Mouse (Mus musculus): ENCODE measurements around the gene Zmiz1. TPM values are rescaled to one million over a fixed set of nuclear protein-coding genes. Genes with fewer than 3 reads are reported as not detected.

Zmiz1 gene
- total and polyA plus RNA-seq, 3 experiments: 3.7 to 45.8 (median 11.1) TPM

DNA sequence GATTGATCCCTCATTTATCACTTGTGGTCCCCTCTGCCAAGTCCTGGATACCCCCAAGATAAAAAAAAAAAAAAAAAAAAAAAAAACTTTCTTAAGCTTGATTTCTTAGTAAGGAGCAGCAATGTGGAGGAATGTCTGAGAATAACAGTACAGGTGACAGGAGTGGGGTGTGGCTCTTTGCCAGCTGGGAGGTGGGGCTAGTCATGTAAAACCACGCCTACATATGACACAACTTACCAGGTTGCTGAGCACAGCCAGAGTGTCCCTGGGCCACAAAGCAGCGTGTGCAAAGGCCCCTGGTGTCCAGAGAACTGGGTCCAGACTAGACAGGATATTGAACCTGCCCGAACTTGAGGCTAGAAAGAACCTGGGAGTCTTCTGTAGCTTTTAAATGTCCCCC lies 117.7 kb downstream of the Zmiz1 start:
- no peaks in the 10 kb centered on the region for H3K27me3 ChIP-seq (replicated peaks)
- no peak overlapping the region for H3K4me3 ChIP-seq (replicated peaks in 1 of 3; ENCODE audit: low read depth in 2 of 3, low read length in 2 of 3, poor library complexity in 1 of 3)
- no peak overlapping the region for H3K27ac ChIP-seq (ENCODE audit: insufficient read depth, low read depth)
- no peak for DNase-seq (ENCODE audit: extremely low read depth)
- dilution Hi-C loops (cut with MboI; ENCODE audit: extremely low pct_ligation_motif_present, extremely low pct_unique_long_range_greater_than_20kb, low sequenced_read_pairs): no loop called here
- no peak overlapping the region for H3K9ac ChIP-seq (ENCODE audit: insufficient read depth, low read depth)
- peaks cover 0 to 70% of the 10 kb centered on the region in 2 experiments; a peak in 2 of 4 replicates for H3K4me1 ChIP-seq (ENCODE audit: control insufficient read depth in 1 of 2, insufficient read depth in 2 of 2)
- no peak for TF ChIP-seq NELFE (IDR thresholded peaks at IDR 0.05; ENCODE audit: low read depth, low read length)
- TF ChIP-seq TCF12 (IDR thresholded peaks at IDR 0.05; ENCODE audit: low read depth, low read length): no peak
- TF ChIP-seq SIN3A (IDR thresholded peaks at IDR 0.05; ENCODE audit: low read length): no peak
- no peak for TF ChIP-seq GABPA (IDR thresholded peaks at IDR 0.05; ENCODE audit: insufficient replicate concordance, low read depth, low read length)
- no peak for TF ChIP-seq MAFK (IDR thresholded peaks at IDR 0.05; ENCODE audit: insufficient replicate concordance, low read length)
- TF ChIP-seq POLR2A (IDR thresholded peaks at IDR 0.05; ENCODE audit: low read depth, low read length): no peak
- no peak for TF ChIP-seq SMC3 (IDR thresholded peaks at IDR 0.05; ENCODE audit: low read depth, low read length)
- no peak for TF ChIP-seq ELF1 (IDR thresholded peaks at IDR 0.05; ENCODE audit: low read depth, low read length)
- no peak for TF ChIP-seq RCOR1 (conservative IDR thresholded peaks at IDR 0.05; ENCODE audit: low read depth, low read length)
- H3K9me3 ChIP-seq (replicated peaks; ENCODE audit: low read length): no peaks in the 10 kb centered on the region
- H3K36me3 ChIP-seq (replicated peaks in 1 of 2; ENCODE audit: control insufficient read depth in 1 of 2, insufficient read depth in 1 of 2, low read length in 1 of 2): peaks cover 59 to 97% of the 10 kb centered on the region in 2 experiments
- in situ Hi-C loops (cut with MboI; ENCODE audit: low pct_ligation_motif_present, low pct_unique_long_range_greater_than_20kb, low sequenced_read_pairs): no loop called here
- H3K79me2 ChIP-seq (replicated peaks; ENCODE audit: control insufficient read depth, extremely low read depth, insufficient read depth, poor library complexity, severe bottlenecking): no peaks in the 10 kb centered on the region
- H3K4me2 ChIP-seq (ENCODE audit: insufficient read depth, low read depth, poor library complexity, severe bottlenecking): no peak overlapping the region

DNA sequence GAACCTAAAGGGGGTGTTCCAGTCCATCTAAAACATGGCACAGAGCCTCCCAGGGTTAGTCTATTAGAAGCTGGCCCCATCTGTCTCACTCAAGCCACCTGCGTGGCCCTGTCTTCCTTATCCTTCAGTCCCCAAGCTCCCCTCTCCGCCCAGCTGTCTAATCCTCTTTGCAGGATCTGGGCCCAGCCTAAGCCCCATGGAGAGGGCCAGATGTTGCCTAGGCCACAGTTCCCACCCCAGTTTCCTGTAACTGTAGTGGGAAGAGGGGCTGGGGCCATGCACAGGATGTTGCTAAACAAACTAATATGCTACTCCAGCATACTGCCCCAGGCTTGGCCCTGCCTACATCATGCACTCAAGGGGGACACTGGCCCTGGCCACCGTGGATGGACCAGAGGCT lies 118.4 kb downstream of the Zmiz1 start:
- H3K27ac ChIP-seq (ENCODE audit: insufficient read depth, low read depth): no peak overlapping the region
- no peaks in the 10 kb centered on the region for H3K9me3 ChIP-seq (replicated peaks; ENCODE audit: low read length)
- H3K36me3 ChIP-seq (replicated peaks in 1 of 2; ENCODE audit: control insufficient read depth in 1 of 2, insufficient read depth in 1 of 2, low read length in 1 of 2): peaks cover 56 to 97% of the 10 kb centered on the region in 2 experiments
- H3K4me2 ChIP-seq (ENCODE audit: insufficient read depth, low read depth, poor library complexity, severe bottlenecking): no peak overlapping the region
- no peak overlapping the region for H3K9ac ChIP-seq (ENCODE audit: insufficient read depth, low read depth)
- no peak overlapping the region for H3K4me3 ChIP-seq (replicated peaks in 1 of 3; ENCODE audit: low read depth in 2 of 3, low read length in 2 of 3, poor library complexity in 1 of 3)
- in situ Hi-C loops (cut with MboI; ENCODE audit: low pct_ligation_motif_present, low pct_unique_long_range_greater_than_20kb, low sequenced_read_pairs): no loop called here
- H3K27me3 ChIP-seq (replicated peaks): no peaks in the 10 kb centered on the region
- H3K4me1 ChIP-seq (ENCODE audit: control insufficient read depth in 1 of 2, insufficient read depth in 2 of 2): peaks cover 0 to 70% of the 10 kb centered on the region in 2 experiments; a peak in 2 of 4 replicates
- dilution Hi-C loops (cut with MboI; ENCODE audit: extremely low pct_ligation_motif_present, extremely low pct_unique_long_range_greater_than_20kb, low sequenced_read_pairs): no loop called here
- no peak for DNase-seq (ENCODE audit: extremely low read depth)
- H3K79me2 ChIP-seq (replicated peaks; ENCODE audit: control insufficient read depth, extremely low read depth, insufficient read depth, poor library complexity, severe bottlenecking): no peaks in the 10 kb centered on the region
- TF ChIP-seq CHD2 (IDR thresholded peaks at IDR 0.05; ENCODE audit: low read length) (no peak), RAD21 (IDR thresholded peaks at IDR 0.05; ENCODE audit: low read depth, low read length) (no peak), PAX5 (IDR thresholded peaks at IDR 0.05; ENCODE audit: low read length) (no peak), EP300 (IDR thresholded peaks at IDR 0.05; ENCODE audit: low read length) (no peak), JUN (IDR thresholded peaks at IDR 0.05; ENCODE audit: insufficient read depth, low read depth, low read length) (no peak), SIN3A (IDR thresholded peaks at IDR 0.05; ENCODE audit: low read length) (no peak), MAX (IDR thresholded peaks at IDR 0.05; ENCODE audit: low read length) (no peak)

- TF ChIP-seq SMC3 (IDR thresholded peaks at IDR 0.05; ENCODE audit: low read depth, low read length): no peak
- TF ChIP-seq CHD1 (IDR thresholded peaks at IDR 0.05; ENCODE audit: low read depth, low read length): no peak
- TF ChIP-seq MAZ (IDR thresholded peaks at IDR 0.05; ENCODE audit: low read depth, low read length): no peak
- no peak for TF ChIP-seq POLR2AphosphoS2 (IDR thresholded peaks at IDR 0.05; ENCODE audit: low read depth, low read length)
- no peak for TF ChIP-seq EP300 (IDR thresholded peaks at IDR 0.05; ENCODE audit: low read length)
- no peak for TF ChIP-seq KAT2A (IDR thresholded peaks at IDR 0.05; ENCODE audit: insufficient replicate concordance, low read length)
- TF ChIP-seq USF1 (IDR thresholded peaks at IDR 0.05; ENCODE audit: low read depth, low read length): no peak
- TF ChIP-seq ELF1 (IDR thresholded peaks at IDR 0.05; ENCODE audit: low read depth, low read length): no peak
- TF ChIP-seq NRF1 (IDR thresholded peaks at IDR 0.05; ENCODE audit: low read depth, low read length): no peak
- no peak for TF ChIP-seq BHLHE40 (IDR thresholded peaks at IDR 0.05; ENCODE audit: low read depth, low read length)
- TF ChIP-seq TCF12 (IDR thresholded peaks at IDR 0.05; ENCODE audit: low read depth, low read length): no peak
- no peak for TF ChIP-seq UBTF (IDR thresholded peaks at IDR 0.05; ENCODE audit: low read depth, low read length)
- no peak for TF ChIP-seq HCFC1 (IDR thresholded peaks at IDR 0.05; ENCODE audit: low read depth, low read length)
- Histone ChIP-seq H3K4me2 (ENCODE audit: insufficient read depth, low read depth, poor library complexity, severe bottlenecking) (no peak overlapping the region), H3K36me3 (replicated peaks in 1 of 2; ENCODE audit: control insufficient read depth in 1 of 2, insufficient read depth in 1 of 2, low read length in 1 of 2) (peaks cover 65 to 97% of the 10 kb centered on the region in 2 experiments), H3K27ac (ENCODE audit: insufficient read depth, low read depth) (no peak overlapping the region), H3K9ac (ENCODE audit: insufficient read depth, low read depth) (no peak overlapping the region), H3K9me3 (replicated peaks; ENCODE audit: low read length) (no peaks in the 10 kb centered on the region), H3K4me1 (ENCODE audit: control insufficient read depth in 1 of 2, insufficient read depth in 2 of 2) (peaks cover 0 to 54% of the 10 kb centered on the region in 2 experiments; a peak in 2 of 4 replicates), H3K4me3 (replicated peaks in 1 of 3; ENCODE audit: low read depth in 2 of 3, low read length in 2 of 3, poor library complexity in 1 of 3) (no peak overlapping the region), H3K79me2 (replicated peaks; ENCODE audit: control insufficient read depth, extremely low read depth, insufficient read depth, poor library complexity, severe bottlenecking) (no peaks in the 10 kb centered on the region), H3K27me3 (replicated peaks) (no peaks in the 10 kb centered on the region)
- in situ Hi-C loops (cut with MboI; ENCODE audit: low pct_ligation_motif_present, low pct_unique_long_range_greater_than_20kb, low sequenced_read_pairs) (no loop called here), dilution Hi-C loops (cut with MboI; ENCODE audit: extremely low pct_ligation_motif_present, extremely low pct_unique_long_range_greater_than_20kb, low sequenced_read_pairs) (no loop called here)
- DNase-seq (ENCODE audit: extremely low read depth): no peak
These were observed 120.6 kb downstream of the Zmiz1 start for GRCm38 (mm10) chr14:25579597-25579996.

All from CH12.LX (cell line).